Mouse (Mus musculus) gastrocnemius, adult 2 months (tissue): ENCODE measurements around the gene Gm20422. TPM values are rescaled to one million over a fixed set of nuclear protein-coding genes. Genes with fewer than 3 reads are reported as not detected.
A peak's percentile ranks its signal among the peaks of the same experiment; 100 is the strongest.
"Not testable (repeated sequence)": the region's sequence is repeated elsewhere in the genome, so short reads cannot be mapped to it uniquely, and the experiment has no call there.

Experiments
- DNase-seq: peaks from one replicate; pipeline ENCODE4 v3.0.0; 2022
- H3K27ac ChIP-seq: fragments of 200-600 bp; 2 replicates; pipeline ENCODE4 v1.8.1; 2022; ENCODE audit warnings: mild to moderate bottlenecking
- H3K4me3 ChIP-seq: fragments of 200-600 bp; 2 replicates; pipeline ENCODE4 v1.8.1; 2022; ENCODE audit warnings: mild to moderate bottlenecking, moderate library complexity
- CTCF ChIP-seq: fragments of 200-600 bp; IDR thresholded peaks from 2 replicates; pipeline ENCODE4 v1.8.1; 2022; ENCODE audit warnings: antibody characterized with exemption, mild to moderate bottlenecking, moderate library complexity
- intact Hi-C: fragments of 180-260 bp; cut with DNase I; formaldehyde crosslinking; loops from one replicate; pipeline ENCODE4 v1.15.1; 2025
- total RNA-seq, 2 experiments: library from RNA; stranded (reverse); gene quantifications; 2 replicates each; pipeline ENCODE4 v1.2.3; 2021

The Gm20422 gene
- total RNA-seq, 2 experiments from 2014 or later, result 2.4 to 3.0 TPM

- intact Hi-C loops, result no loop called here
- TF ChIP-seq CTCF, result no peak
- Histone ChIP-seq H3K27ac (no peak overlapping the region), H3K4me3 (no peak overlapping the region)
- no peak for DNase-seq
Measured at GRCm38 (mm10) chr8:69735495-69735894, 39.2 kb downstream of the Gm20422 start.

GRCm38 (mm10) chr8:69717232-69717580 is 57.5 kb downstream of the Gm20422 start:
- Histone ChIP-seq H3K4me3 (peak overlapping the region; percentile 100), H3K27ac (peak overlapping the region; percentile 99)
- DNase-seq, result no peak
- no peak for TF ChIP-seq CTCF
- intact Hi-C loops, result loop anchor here (2.0 to 5.0 kb wide), 2 partner anchors 32 to 75 kb away; partner anchors contain the start of genes Atp13a1, Zfp866 and Zfp963

- Histone ChIP-seq H3K4me3 (peak overlapping the region; percentile 100), H3K27ac (peak overlapping the region; percentile 99)
- intact Hi-C loops, result loop anchor here (1.0 to 5.0 kb wide), 3 partner anchors 32 to 91 kb away; partner anchors contain the start of genes Atp13a1, Zfp866, Zfp868 and Zfp963
- TF ChIP-seq CTCF, result no peak
- DNase-seq, result peak; percentile 96
Measured at GRCm38 (mm10) chr8:69716403-69717231, 58.1 kb downstream of the Gm20422 start.

- intact Hi-C loops, result loop anchor here (5.0 kb wide), 1 partner anchor 77 kb away; the partner anchor contains the start of genes Atp13a1 and Zfp866
- no peak for DNase-seq
- Histone ChIP-seq H3K4me3 (peak overlapping the region; percentile 100), H3K27ac (peak overlapping the region; percentile 99)
- no peak for TF ChIP-seq CTCF
Measured at GRCm38 (mm10) chr8:69715366-69715765, 59.3 kb downstream of the Gm20422 start.

- H3K4me3 ChIP-seq, result no peak overlapping the region
- intact Hi-C loops, result no loop called here
- DNase-seq, result no peak
- no peak overlapping the region for H3K27ac ChIP-seq
- TF ChIP-seq CTCF, result no peak
Measured at GRCm38 (mm10) chr8:69713516-69713915, 61.2 kb downstream of the Gm20422 start.

- intact Hi-C loops, H3K27ac ChIP-seq, DNase-seq, H3K4me3 ChIP-seq: not testable (repeated sequence)
Measured at GRCm38 (mm10) chr8:69710624-69711023, 64.1 kb downstream of the Gm20422 start, which contains the start of gene Zfp869. Zfp869 (minus strand) TSS chr8:69710724.

GRCm38 (mm10) chr8:69701810-69702209 is 72.9 kb downstream of the Gm20422 start:
- no peak for TF ChIP-seq CTCF

More at GRCm38 (mm10) chr8:69701810-69702209, 72.9 kb downstream of the Gm20422 start:
- no peak overlapping the region for H3K27ac ChIP-seq
- H3K4me3 ChIP-seq, result no peak overlapping the region
- intact Hi-C loops, result no loop called here
- no peak for DNase-seq

Other genes starting within 250 kb of the Gm20422 start
- gene Zfp868, start 149.3 kb downstream of the Gm20422 start, total RNA-seq, result 1 to 10 TPM; 5.7 to 6.2 TPM
- under 1 TPM; 0.74 to 0.75 TPM for gene Zfp964, start 120.4 kb downstream of the Gm20422 start, total RNA-seq
- gene Zfp869, start 64.2 kb downstream of the Gm20422 start, total RNA-seq, result 10 to 100 TPM; 15.0 to 15.9 TPM
- 1 to 10 TPM; 3.4 to 4.1 TPM for gene Zfp963, start 24.9 kb downstream of the Gm20422 start, total RNA-seq
- gene Atp13a1, start 16.3 kb upstream of the Gm20422 start, total RNA-seq, result 10 to 100 TPM in 1 of 2 experiments, 1 to 10 TPM in 1; 9.9 to 10.4 TPM
- 10 to 100 TPM; 15.6 to 17.1 TPM for gene Zfp866, start 16.3 kb upstream of the Gm20422 start, total RNA-seq
- 1 to 10 TPM; 3.8 to 5.3 TPM for gene Gmip, start 33.8 kb upstream of the Gm20422 start, total RNA-seq
- gene Lpar2, start 47.5 kb upstream of the Gm20422 start, total RNA-seq, result under 1 TPM in 1 of 2 experiments, not detected in 1; 0.14 TPM
- not detected for gene Pbx4, start 57.6 kb upstream of the Gm20422 start, total RNA-seq
- 10 to 100 TPM in 1 of 2 experiments, 1 to 10 TPM in 1; 3.5 to 18.9 TPM for gene Cilp2, start 112.8 kb upstream of the Gm20422 start, total RNA-seq
- not detected for gene Tssk6, start 127.3 kb upstream of the Gm20422 start, total RNA-seq
- gene Ndufa13, start 127.7 kb upstream of the Gm20422 start, total RNA-seq, result 100 to 1,000 TPM; 312 to 399 TPM
- 10 to 100 TPM in 1 of 2 experiments, 1 to 10 TPM in 1; 9.5 to 14.5 TPM for gene Yjefn3, start 127.8 kb upstream of the Gm20422 start, total RNA-seq
- gene Gatad2a, start 221.5 kb upstream of the Gm20422 start, total RNA-seq, result 10 to 100 TPM; 26.5 to 32.6 TPM